Mouse (Mus musculus): ENCODE measurements around the gene Glyatl3. TPM values are rescaled to one million over a fixed set of nuclear protein-coding genes. Genes with fewer than 3 reads are reported as not detected.

The Glyatl3 gene
- not detected for total RNA-seq (2021)
- long read RNA-seq, experiment 1 = 0 reads
- long read RNA-seq, experiment 2 = 0 reads

DNA sequence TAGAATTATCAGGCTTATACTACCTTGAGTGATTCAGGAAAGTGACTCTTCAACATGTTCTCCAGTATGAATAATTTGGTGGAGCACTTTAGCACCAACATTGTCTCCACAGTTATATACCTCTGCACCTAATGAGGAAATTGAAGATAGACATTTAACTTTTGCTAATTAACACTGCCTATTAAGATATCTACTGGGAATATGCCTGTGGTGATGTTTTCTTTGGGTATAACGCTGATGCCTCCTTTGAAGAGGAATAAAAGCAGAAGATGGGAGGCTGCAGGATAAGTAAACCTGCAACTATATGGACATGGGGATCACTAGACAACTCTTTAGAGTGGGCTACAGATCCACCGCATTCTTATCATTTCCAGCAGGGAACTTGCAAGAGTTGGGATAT, at the start of gene Glyatl3:
Glyatl3 (minus strand) TSS at position 101 of the 400 bp plus-strand sequence.
- intact Hi-C loops (cut with DNase I) = no loop called here
- no peak for DNase-seq

DNA sequence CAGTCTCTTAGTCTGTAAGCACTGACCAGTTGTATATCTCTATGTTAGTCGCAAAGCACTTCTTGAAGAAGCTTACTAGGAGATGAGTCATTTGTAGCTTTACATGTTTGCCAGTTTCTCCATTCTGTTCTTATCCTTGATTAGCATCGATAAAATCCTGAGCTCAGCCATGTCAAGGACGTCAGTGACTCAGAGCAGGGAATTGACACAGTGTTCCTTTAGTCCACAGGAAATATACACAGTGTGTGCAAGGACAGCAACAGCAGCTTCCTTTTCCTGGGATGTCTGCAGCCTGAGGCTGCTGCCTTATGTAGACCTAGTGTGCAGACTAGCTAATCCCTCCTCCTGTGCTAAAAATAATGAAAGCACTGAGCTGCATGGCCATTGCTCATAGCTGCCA, 34.4 kb upstream of the Glyatl3 start:
- no peak for DNase-seq
- intact Hi-C loops (cut with DNase I) = no loop called here

DNA sequence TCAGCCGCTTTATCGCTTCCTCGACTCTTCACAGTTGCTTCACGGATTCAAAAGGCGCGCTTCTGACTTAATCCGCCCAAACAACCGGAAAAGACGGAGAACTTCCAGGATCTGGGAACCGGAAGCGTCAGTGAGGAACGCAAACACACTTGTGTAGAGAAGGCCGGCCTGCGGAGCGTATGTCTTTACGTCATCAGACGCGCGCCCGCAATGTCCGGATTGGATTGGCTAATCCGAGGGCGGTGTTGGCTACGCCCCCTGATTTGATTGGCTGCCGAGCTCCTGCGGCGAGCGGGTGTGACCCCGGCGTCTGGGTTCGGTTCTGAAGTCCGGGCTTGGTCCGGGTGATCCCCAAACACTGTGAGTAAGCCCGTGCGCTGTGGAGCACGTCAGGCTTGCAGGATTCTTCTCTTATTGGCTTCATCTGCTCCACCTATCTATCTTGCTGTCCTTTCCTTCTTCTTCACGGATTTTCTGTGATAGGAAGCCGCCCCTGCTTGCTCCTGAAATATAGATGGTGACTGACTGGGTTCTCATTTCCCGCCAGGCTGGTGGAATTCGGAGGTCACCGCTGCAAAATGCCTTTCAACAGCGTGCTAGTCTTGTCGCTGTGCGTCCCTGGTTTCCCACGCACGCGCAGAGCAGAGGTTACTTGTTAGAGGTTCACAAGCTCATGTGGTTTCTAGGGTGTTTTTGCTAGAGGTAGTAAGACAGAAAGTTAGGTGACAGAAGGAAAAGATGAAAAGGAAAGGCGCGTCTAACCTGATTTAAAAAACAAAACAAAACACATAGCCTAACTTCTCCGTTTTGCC, 20.5 kb upstream of the Glyatl3 start, which contains the start of the genes Mut and Cenpq:
Mut (plus strand) TSS at position 266 of the 812 bp plus-strand sequence.
Cenpq (minus strand) TSS at position 628 of the 812 bp plus-strand sequence.
- intact Hi-C loops (cut with DNase I) = no loop called here
- DNase-seq = peak; percentile 96 to 97

DNA sequence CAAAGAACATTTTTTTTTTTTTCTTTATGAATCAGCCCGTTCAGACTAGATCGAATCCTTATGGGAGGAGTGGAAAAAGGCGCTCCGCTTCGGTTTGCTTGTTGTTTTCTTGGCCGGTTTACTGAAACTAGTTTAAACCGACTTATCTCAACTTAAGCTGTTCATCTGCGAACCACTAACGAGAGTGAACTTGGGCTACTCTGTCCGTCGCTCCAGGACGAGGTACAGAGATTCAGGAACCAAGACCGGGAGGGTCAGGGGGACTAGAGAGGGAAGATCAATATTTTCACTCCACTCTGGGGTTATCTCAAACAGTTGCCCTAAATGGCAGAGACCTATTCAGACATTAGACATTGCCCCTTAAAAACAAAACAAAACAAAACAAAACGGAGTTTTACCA, 19.8 kb upstream of the Glyatl3 start:
- DNase-seq = no peak
- intact Hi-C loops (cut with DNase I) = no loop called here

DNA sequence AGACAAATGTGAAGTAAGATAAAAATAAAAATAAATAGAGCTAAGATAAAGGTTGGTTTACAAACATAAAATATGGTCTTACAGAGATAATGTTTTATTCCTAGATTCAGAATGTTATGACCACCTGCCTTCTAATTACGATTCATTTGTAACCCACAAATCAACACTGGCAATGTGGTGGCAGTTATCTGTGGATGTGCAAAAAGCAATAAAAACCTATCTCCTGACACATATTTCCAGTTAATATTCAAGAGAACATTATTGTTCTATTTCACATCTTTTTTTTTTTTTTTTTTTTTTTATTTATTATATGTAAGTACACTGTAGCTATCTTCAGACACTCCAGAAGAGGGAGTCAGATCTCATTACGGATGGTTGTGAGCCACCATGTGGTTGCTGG, 1.3 kb upstream of the Glyatl3 start:
- intact Hi-C loops (cut with DNase I) = no loop called here
- no peak for DNase-seq

DNA sequence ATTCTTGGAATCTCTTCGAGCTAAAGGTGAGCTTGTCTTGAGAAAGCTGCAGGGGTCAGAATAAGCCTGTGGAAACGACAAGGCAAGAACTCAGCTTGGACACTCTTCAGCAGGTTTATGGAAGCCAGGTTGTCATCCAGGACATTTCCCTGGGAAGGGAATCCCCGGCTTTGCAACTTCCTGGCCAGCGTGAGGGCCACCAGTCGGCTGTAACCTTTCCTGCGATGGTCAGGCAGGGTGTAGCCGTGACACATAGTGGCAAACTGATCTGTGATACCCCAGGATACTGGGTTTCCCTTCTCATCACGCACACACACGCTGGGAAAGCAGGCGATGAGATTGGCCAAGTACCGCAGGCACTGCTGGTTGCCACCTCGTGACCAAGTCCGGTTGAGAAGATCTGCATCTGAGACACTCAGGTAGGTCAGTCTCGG, 9.4 kb downstream of the Glyatl3 start:
- intact Hi-C loops (cut with DNase I) = no loop called here
- no peak for DNase-seq

DNA sequence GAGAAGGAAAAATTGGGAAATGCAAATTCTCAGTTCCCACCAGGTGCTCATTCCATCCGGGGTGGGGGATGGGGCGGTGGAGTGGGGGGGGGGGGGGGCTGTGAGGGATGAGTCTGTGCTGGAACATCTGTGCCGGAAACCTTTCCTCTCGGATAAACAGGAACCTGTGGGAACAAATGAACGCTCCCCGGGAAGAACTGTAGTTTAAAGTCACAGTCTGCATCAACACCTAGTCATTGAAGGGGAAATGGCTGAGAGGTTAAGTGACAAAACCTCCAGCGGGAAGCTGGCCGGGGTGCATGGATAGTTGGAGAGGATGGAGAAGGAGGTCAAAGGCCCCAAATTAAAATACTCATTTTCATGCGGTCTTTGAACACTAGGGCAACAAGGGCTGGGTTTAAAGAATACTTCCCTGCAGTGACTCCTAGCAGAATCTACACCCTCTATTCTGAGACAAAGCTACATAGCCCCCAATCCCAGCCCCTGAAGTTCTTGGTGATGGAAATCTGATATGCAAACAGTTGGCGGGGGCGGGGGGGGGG, 10.0 kb downstream of the Glyatl3 start:
- DNase-seq = no peak
- intact Hi-C loops (cut with DNase I) = no loop called here

DNA sequence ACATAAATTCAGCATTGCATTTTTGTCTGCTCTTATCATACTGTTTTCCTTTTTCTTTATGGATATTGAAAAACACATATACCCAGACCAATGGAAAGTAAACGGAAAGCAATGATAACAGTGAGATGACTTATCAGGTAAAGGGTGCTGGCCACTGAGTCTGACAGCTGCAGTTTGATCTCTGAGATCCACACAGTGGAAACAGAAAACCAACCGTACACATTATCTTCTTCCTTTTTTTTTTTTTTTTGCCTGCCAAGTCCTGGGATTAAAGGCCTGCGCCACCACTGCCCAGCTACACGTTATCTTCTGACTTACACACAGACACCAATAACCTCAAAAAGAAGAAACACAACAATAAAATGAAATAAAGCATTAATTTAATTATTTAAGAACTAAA, 10.8 kb downstream of the Glyatl3 start:
- DNase-seq = no peak
- intact Hi-C loops (cut with DNase I) = no loop called here

DNA sequence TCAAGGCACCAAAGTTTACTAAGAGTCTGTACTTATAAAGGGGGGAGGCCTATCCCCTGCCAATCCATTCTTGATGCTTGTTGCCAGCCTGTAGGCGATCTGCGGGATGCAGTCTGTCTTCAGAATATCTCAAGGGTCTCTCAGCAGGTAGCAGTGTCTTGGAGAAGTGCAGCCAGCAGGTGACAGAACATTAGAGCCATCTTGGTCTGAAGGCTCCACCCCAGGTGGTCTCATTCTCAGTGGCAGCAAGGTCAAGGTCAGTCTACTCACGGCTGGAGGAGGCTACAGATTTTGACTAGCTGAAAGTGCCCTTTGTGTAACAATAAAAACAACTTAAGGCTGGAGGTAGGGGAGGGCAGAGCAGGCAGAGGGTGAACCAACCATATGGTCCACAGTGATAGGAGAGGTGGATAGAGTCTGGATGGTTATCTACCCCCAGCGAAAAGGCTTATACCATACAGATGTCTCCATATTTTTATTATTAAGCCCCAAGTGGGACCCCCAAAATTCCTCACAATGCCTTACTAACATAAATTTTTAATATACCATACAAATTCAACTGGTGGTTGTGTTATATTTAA, 14.3 kb downstream of the Glyatl3 start:
- intact Hi-C loops (cut with DNase I) = loop anchor here (5.0 kb wide), 1 partner anchor 73 kb away; no protein-coding TSS in a partner anchor
- no peak for DNase-seq

DNA sequence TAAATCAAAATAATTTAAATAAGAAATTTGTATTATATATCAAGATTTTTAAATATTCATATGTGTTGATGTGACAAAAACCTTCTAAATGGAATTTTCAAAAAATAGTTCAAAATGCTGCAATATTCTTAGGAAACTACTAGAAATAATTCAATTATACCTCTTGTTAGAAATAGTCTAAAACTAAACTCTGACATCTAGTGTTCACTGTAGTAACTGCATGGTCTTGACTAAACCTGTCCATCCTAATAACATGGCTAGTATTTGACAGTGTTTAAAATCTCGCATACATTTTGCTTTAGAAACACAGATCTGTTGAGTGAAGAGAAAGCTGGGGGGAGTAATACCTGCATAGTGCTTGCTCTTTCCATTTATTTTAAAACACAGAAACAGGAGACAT, 17.3 kb downstream of the Glyatl3 start:
- intact Hi-C loops (cut with DNase I) = loop anchor here (5.0 kb wide), 1 partner anchor 70 kb away; no protein-coding TSS in a partner anchor
- no peak for DNase-seq

DNA sequence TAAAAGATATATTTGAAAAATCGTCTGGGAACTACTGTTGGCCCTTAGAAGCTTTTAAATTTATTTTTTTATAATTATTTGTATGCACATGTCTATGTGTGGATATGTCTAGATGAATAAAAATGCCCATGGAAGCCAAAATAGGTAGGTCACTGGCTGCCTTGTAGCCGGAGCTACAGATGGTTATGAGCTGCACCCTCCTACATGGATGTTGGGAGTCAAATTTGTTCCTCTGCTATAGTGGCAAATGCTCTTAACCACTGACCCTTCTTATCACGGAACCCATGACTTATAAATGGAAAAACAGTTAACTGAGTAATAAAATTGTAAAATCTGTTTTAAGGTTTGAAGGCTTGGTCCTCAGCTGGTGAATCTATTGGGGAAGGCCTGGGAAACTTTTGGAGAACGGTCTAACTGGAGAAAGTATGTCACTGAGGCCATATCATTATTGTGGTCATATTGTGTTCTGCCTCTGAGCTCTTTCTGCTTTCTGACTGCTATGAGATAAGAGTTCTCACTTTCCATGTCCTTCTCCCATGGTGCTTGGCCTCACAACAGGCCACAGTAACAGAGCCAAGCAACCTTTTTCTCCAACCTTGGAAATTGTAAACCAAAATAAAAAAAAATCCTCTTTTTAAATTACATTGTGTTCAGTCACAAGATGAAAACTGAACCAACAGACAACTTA, 26.2 kb downstream of the Glyatl3 start:
- intact Hi-C loops (cut with DNase I) = no loop called here
- DNase-seq = no peak

DNA sequence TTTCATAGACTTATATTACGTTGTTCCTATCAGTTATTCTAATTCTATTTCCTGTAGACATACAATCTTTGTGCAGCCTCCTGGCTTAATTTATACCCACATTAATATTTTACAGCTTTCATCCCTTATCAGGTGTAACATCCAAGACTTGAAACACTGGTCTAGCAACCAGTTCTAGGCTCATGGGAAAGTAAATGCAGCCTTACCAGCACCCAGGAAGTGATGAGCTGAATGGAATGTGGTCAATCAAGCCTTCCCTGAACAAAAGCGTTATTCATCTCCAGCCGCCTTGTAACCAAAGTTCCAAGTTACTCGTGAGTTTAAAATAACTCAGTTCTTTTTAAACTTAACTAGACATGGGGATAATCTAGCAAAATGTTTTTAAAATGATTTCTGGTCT, 29.0 kb downstream of the Glyatl3 start:
- no peak for DNase-seq
- intact Hi-C loops (cut with DNase I) = no loop called here

DNA sequence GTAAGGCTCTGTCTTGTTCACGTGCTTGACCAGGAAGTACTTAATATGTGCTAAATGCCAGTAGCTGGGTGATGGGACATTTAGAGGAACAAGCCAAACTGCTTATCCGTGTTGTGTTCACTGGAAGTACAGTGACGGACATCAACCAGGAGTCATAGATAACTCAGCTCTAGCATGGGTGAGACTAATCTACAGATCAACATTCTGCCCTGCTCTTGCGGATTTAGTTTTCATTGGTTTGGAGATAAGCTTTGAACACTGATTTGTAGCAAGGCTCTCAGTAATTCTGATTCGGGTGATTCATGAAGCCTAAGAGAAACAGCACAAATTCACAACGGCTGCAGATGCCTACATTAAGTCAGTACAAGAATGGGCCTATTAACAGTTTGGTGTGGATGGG, 32.0 kb downstream of the Glyatl3 start:
- DNase-seq = no peak
- intact Hi-C loops (cut with DNase I) = no loop called here

DNA sequence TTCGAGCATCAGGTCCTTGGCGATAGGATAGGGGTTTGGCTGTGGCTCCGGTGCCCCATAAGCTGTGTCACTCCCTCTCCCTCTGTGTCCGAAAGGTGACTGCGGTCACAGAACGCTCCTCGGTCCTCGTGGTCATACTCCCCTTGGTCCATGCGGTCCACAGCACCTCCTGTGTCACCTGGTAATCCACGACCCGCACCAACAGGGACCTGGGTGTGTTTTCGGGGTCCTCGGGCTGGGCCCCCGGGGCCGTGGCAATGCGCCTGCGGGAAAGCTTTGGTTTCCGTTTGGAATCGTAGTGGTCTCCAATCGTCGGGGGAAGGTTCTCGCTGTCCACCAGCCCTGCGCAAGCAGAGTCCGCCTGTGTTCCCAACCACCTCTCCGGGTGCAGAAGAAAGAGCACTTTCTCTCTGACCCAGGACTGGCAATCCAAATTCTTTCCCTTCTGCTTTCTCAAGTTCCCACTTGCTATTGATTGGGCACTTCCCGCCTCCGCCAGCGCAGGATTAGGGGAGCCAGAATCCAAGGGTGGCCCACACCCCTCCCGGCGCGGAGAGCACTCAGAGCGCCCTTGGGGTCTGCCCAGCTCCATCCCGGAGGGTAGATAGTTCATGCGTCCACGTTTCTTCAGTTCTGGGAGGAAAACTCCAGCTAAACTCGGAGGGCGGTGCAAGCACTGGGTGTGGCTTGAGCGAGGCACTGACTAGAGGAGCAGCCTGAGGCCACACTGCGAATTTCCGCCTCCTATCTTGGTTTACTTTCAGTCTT, 34.0 kb downstream of the Glyatl3 start, which contains the start of gene 9130008F23Rik:
9130008F23Rik (minus strand) TSS at position 636 of the 768 bp plus-strand sequence.
- intact Hi-C loops (cut with DNase I) = no loop called here
- peak; percentile 15 to 41 for DNase-seq

DNA sequence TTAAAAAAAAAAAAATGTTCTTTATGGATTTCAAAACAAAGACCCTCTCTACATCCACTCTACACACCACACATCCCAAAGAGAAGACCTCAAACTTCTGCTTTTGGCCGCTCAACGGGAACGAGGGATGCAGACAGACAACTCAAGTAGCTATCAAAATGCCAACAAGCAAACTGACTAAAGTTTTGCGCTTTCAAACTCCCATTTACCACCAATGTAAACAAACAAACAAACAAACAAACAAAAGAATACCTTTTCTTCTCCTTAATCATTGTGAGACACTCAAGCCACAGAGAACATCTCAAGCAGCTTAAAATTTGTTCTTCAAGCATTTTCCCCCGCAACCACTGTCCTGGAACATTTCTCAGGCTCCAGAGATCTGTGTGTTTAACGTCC, 34.6 kb downstream of the Glyatl3 start:
- DNase-seq = no peak
- intact Hi-C loops (cut with DNase I) = no loop called here

DNA sequence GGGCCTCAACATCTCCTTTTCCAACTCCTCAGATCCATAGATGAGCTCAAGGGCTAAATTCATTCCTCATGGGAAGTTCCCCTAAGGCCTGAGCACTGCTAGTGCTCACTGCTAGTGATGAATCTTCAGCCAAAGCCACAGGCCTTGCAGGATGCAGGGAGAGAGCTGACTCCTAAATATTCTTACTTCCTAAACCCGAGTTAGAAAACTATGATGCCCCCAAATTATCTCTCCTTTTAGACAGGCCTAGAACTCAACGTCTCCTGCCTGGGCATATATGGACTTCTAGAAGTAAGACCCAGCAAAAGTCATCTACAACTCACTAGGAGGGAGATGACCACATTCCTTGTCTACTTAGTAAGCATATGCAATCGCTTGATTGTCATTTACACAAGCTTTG, 36.4 kb downstream of the Glyatl3 start:
- no peak for DNase-seq
- intact Hi-C loops (cut with DNase I) = no loop called here

DNA sequence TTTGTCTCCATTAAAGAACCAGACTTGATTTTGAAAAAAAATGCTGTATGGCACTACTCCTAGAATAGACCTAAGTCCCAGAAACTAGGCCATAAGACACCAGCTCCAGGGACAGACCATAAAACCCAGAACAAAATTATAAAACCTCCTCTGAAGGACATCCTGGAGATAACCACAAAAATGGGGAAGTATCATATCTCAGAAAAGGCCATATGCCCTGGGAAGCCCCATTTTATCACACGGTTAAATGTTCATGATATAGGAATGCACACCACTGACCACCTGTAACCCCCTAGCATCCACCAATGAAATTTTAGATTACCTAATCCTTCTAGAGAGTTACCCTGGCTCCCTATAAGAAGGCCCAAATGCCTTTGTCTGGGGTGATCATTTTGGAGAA, 38.6 kb downstream of the Glyatl3 start:
- no peak for DNase-seq
- intact Hi-C loops (cut with DNase I) = no loop called here

DNA sequence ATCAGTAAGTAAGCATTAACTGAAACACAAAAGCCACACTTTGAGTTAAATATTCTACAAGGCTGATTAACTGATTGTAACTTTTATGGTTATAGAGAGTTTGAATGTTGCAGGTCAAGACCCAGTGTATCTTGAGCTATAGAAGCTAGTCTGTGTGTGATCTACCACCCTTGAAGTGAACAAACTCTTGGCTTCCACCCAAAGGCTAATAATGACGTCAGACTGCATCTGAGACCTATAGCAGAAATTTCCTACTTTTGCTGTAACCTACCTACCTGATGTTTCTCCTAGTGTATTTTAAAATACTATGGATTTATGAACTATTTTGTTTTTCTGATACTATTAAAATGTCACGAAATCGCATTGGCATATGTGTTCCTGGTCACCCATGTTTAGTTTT, 39.4 kb downstream of the Glyatl3 start:
- DNase-seq = no peak
- intact Hi-C loops (cut with DNase I) = no loop called here

DNA sequence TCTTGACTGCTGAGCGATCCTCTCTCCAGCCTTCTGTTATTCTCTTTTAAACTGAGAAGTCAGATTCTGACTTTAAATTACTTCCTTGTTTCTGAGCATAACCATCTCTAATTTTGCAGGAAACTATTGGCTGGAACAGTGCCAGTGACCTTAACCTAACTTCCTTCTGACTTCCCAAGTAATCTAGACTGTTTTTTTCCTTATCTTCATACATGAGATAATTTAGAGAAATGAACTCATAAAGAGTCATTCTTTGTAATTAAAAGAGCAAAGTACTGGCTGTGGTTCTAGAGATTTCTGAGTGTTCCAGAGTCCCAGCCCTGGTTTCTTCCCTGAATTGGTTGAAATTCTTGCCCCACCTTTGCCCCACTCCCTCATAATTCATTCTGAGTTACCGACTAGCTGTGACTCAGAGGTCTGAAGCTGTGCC, 40.6 kb downstream of the Glyatl3 start:
- intact Hi-C loops (cut with DNase I) = no loop called here
- no peak for DNase-seq

DNA sequence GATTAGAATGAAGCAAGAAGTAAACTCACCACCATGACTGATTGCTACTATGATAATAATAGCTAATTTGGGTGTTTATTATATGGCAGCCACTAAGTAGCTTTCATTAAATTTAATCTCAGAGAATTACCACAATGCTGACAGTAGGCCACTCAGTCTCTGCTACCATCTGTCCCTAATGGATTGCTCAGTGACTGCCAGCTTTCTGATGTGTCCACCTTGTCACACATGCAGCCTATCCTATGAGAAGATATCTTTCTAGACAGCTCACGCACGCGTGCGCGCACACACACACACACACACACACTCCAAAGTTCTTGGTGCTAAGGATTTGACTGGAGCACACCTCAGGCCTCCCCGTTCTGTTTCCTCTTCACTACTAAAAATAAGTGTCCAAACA, 41.5 kb downstream of the Glyatl3 start:
- DNase-seq = no peak
- intact Hi-C loops (cut with DNase I) = no loop called here

Data from gastrocnemius, postnatal 36 days (tissue).